Comparison of ENCODE assay signal across 21 mouse cellular contexts in the genomic region with DNA sequence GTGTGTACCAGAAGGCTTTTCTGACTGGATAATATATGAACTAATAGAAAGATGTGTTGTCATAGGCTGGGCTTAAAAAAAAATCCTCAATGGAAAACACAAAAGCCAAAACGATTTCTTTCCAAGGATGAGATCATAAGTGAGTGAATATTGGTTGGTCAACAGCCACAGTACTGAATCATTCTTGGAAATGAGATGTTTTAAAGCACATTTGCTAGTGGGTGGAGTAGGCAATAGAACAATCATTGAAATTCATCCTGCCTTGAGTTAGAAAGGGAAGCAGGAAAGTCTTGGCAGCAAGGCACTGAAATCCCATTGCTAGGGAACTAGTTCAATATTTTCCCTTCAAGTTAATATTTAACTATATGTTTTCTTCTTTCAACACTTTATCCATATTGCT.
A peak's percentile ranks its signal among the peaks of the same experiment; 100 is the strongest.
DNase-seq lines count a peak whose midpoint lies in the region; ATAC-seq and TF ChIP-seq lines count a peak whose summit lies in the region.
"Had no signal": no experiment of that assay in that cellular context is flagged by ENCODE, and none has a peak within 500 bp of the region (broad histone marks: within the 10 kb centered on the region; RNA-seq: fewer than 3 reads in every experiment).

No protein-coding gene starts in this region.

- no peak for DNase-seq in frontal cortex, postnatal 14 days (ENCODE audit: low spot score in 2 of 2)
- DNase-seq in Muller cell, postnatal 12 days (ENCODE audit: inconsistent ontology term) = peak; percentile 21
- peak; percentile 32 for DNase-seq in skeletal muscle tissue, adult 2 months (ENCODE audit: low read depth, low spot score)
- no peak for DNase-seq in adrenal gland, adult 2 months
- DNase-seq: cerebellum, adult 8-10 months; kidney, postnatal 4 days; left cerebral cortex, postnatal 4 days; liver, embryonic 13.5 days; thymus, postnatal 36 days had no signal

- no peaks in the 10 kb centered on the region for H3K27me3 ChIP-seq in intestine, embryonic 15.5 days (replicated peaks)
- H3K27me3 ChIP-seq in intestine, postnatal 0 days (replicated peaks; ENCODE audit: control insufficient read depth, insufficient read depth, low read length) = no peaks in the 10 kb centered on the region
- H3K27me3 ChIP-seq: CH12.LX; forebrain, embryonic 13.5 days; hindbrain, embryonic 13.5 days; kidney, embryonic 15.5 days; liver, embryonic 13.5 days; lung, embryonic 15.5 days; midbrain, embryonic 12.5 days; neural tube, embryonic 12.5 days had no signal

- TF ChIP-seq CTCF in intestine, postnatal 0 days (IDR thresholded peaks at IDR 0.05; ENCODE audit: low read depth) = no peak

- H3K36me3 ChIP-seq in intestine, embryonic 15.5 days = no peaks in the 10 kb centered on the region
- H3K36me3 ChIP-seq in intestine, postnatal 0 days (ENCODE audit: control insufficient read depth, insufficient read depth) = no peaks in the 10 kb centered on the region
- H3K36me3 ChIP-seq: hindbrain, embryonic 13.5 days; kidney, embryonic 15.5 days; liver, embryonic 13.5 days; lung, embryonic 15.5 days; midbrain, embryonic 12.5 days; neural tube, embryonic 12.5 days had no signal

- 46% methylated on average over 1 of the region's 1 CpGs for WGBS in intestine, embryonic 15.5 days
- 42% methylated on average over 1 of the region's 1 CpGs for WGBS in intestine, postnatal 0 days

- no peak overlapping the region for H3K4me2 ChIP-seq in intestine, embryonic 15.5 days (replicated peaks)
- H3K4me2 ChIP-seq in intestine, postnatal 0 days (replicated peaks; ENCODE audit: low read depth) = no peak overlapping the region
- H3K4me2 ChIP-seq: forebrain, embryonic 13.5 days; hindbrain, embryonic 13.5 days; kidney, embryonic 15.5 days; liver, embryonic 13.5 days; lung, embryonic 15.5 days; midbrain, embryonic 12.5 days; neural tube, embryonic 12.5 days had no signal

- ATAC-seq in frontal cortex, adult (ENCODE audit: low TSS enrichment) = peak; percentile 52
- ATAC-seq in intestine, embryonic 15.5 days = peak; percentile 47; the same call in 1 of the 2 replicates
- no peak for ATAC-seq in intestine, postnatal 0 days
- ATAC-seq: forebrain, embryonic 13.5 days had no signal

- no peak overlapping the region for H3K4me3 ChIP-seq in intestine, embryonic 15.5 days (replicated peaks)
- H3K4me3 ChIP-seq in intestine, postnatal 0 days (ENCODE audit: low read depth, low read length) = no peak overlapping the region
- H3K4me3 ChIP-seq: erythroblast, embryonic 14.5 days; forebrain, embryonic 13.5 days; hindbrain, embryonic 13.5 days; kidney, embryonic 15.5 days; left cerebral cortex, adult 2 months; liver, embryonic 13.5 days; lung, embryonic 15.5 days; midbrain, embryonic 12.5 days; neural tube, embryonic 12.5 days had no signal

- H3K9ac ChIP-seq in intestine, embryonic 15.5 days = no peak overlapping the region
- no peak overlapping the region for H3K9ac ChIP-seq in intestine, postnatal 0 days (ENCODE audit: low read depth, low read length)
- H3K9ac ChIP-seq: forebrain, embryonic 13.5 days; hindbrain, embryonic 13.5 days; kidney, embryonic 15.5 days; liver, embryonic 13.5 days; lung, embryonic 15.5 days; midbrain, embryonic 12.5 days; neural tube, embryonic 12.5 days had no signal

- H3K27ac ChIP-seq in intestine, embryonic 15.5 days = no peak overlapping the region
- no peak overlapping the region for H3K27ac ChIP-seq in intestine, postnatal 0 days (ENCODE audit: low read depth, low read length)
- H3K27ac ChIP-seq: forebrain, embryonic 13.5 days; hindbrain, embryonic 13.5 days; kidney, embryonic 15.5 days; left cerebral cortex, adult 2 months; liver, embryonic 13.5 days; lung, embryonic 15.5 days; midbrain, embryonic 12.5 days; neural tube, embryonic 12.5 days had no signal

- H3K9me3 ChIP-seq in intestine, embryonic 15.5 days = no peaks in the 10 kb centered on the region
- no peaks in the 10 kb centered on the region for H3K9me3 ChIP-seq in intestine, postnatal 0 days (ENCODE audit: control insufficient read depth)
- H3K9me3 ChIP-seq: forebrain, embryonic 13.5 days; hindbrain, embryonic 13.5 days; kidney, embryonic 15.5 days; liver, embryonic 13.5 days; lung, embryonic 15.5 days; midbrain, embryonic 12.5 days; neural tube, embryonic 12.5 days had no signal

- no peaks in the 10 kb centered on the region for H3K4me1 ChIP-seq in intestine, embryonic 15.5 days (replicated peaks)
- H3K4me1 ChIP-seq in intestine, postnatal 0 days (replicated peaks; ENCODE audit: control insufficient read depth, insufficient read depth, low read length) = no peaks in the 10 kb centered on the region
- H3K4me1 ChIP-seq: forebrain, embryonic 13.5 days; liver, embryonic 13.5 days; lung, embryonic 15.5 days; midbrain, embryonic 12.5 days; neural tube, embryonic 12.5 days had no signal

Comparison
In these comparisons a context has a peak if more than half of its experiments do, and no peak if none do; other contexts are left out.
1. DNase-seq: peak in Muller cell, postnatal 12 days (single experiment) and skeletal muscle tissue, adult 2 months (single experiment); none in frontal cortex, postnatal 14 days (0 of 2) and adrenal gland, adult 2 months (single experiment).